Mouse (Mus musculus) splenic B cell, adult 2 months (primary cell): ENCODE measurements around the gene Chd1.

Experiments
- DNase-seq: peaks from one replicate; pipeline ENCODE4 v3.0.0-alpha.2; 2011; ENCODE audit warnings: low read depth, low spot score
- H3K27me3 ChIP-seq: 2 replicates; pipeline ENCODE4 v1.6.1; 2012; ENCODE audit warnings: mild to moderate bottlenecking, low read length, moderate library complexity, mixed read lengths; ENCODE audit not compliant: control insufficient read depth, poor library complexity, insufficient read depth, severe bottlenecking
- H3K36me3 ChIP-seq: 2 replicates; pipeline ENCODE4 v1.6.1; 2012; ENCODE audit warnings: mild to moderate bottlenecking, low read length, moderate library complexity, mixed read lengths; ENCODE audit not compliant: control insufficient read depth, poor library complexity, insufficient read depth, severe bottlenecking

Gene Chd1

DNA sequence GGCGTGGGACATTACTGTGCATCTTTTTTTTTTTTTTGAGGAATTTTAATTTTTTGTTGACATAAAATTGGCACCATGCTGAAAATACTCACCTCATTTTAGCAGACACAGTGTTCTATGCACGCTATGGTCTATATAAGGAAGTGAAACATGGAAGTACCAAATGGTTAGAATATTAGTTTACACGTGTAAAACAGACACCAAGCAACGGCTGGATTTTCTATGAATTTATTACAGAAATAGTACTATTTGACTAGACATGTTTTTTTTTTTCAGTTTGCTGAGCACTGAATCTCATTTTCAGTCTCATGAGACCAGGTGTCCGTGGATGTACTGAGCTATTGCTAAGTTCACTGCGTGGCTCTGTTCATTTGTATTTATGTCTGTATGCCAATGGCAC lies 69.2 kb downstream of the Chd1 start:
- no peaks in the 10 kb centered on the region for H3K27me3 ChIP-seq
- H3K36me3 ChIP-seq, result peaks cover 5% of the 10 kb centered on the region; the same call in 1 of the 2 replicates
- DNase-seq, result peak; percentile 70

DNA sequence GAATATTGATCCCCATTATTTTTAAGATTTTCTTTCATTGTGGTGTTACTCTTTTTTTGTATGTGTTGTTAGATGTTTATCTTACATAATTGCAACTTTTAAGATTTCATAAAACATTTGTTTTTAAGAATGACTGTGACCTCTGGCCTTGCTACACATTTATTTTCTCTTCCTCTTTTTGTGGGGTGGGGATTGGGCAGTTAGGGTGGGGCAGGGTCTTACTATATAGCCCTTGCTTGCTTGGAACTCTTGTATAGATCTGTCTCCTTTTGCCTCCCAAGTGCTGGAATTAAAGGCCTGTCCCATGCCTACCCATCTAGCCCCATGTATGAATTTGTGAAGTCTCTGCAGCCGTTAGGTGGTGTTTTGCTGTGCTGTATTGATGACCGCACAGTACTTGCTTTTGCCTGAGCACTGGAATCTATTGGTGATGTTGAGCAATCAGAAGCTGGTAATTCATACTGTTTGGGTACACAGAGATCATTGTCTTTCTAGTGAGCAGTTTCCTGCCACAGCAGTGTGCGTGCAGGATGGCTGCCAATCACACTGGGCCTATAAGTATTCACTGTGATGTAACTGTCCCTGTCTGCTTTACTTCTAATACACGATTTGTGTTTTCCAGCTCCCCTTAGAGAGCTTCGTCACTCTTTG lies 69.9 kb downstream of the Chd1 start:
- Histone ChIP-seq H3K36me3 (peaks cover 5% of the 10 kb centered on the region; the same call in 1 of the 2 replicates), H3K27me3 (no peaks in the 10 kb centered on the region)
- peak; percentile 14 for DNase-seq

DNA sequence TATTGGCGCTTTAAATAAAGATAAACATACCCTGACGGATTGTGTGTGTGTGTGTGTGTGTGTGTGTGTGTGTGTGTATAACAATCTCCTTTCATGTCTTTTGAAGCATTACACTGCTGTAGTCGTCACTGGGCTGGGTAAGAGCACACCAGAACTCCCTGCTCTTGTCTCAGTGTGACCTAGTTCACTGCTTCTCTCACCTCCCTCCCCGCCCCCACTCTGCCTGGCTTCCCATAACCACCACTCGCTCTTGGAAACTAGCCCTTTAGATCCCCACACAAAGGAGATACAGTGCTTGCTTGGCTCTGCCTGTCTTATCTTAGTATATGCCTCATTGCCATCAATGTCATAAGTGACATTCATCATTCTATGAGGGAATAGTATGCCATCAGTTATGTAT lies 71.6 kb downstream of the Chd1 start:
- no peaks in the 10 kb centered on the region for H3K27me3 ChIP-seq
- no peak for DNase-seq
- no peaks in the 10 kb centered on the region for H3K36me3 ChIP-seq

DNA sequence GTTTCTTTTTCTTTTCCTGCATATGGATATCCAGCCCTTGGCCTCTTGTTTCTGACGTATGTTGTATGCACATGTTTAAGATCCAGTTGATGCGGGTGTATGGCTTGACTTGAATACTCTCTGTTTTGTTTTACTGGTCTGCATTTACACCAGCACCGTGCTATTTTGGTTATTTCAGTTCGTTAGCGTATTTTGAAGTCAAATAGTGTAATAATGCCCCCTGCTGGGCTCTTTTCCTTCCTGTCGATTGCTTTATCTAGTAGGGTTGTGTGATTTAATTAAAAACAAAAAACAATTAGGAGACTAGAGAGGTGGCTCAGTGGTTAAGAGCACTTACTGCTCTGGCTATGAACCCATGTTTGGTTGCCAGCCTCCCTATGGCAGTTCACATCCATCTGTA lies 73.2 kb downstream of the Chd1 start:
- DNase-seq, result peak; percentile 78
- no peaks in the 10 kb centered on the region for H3K27me3 ChIP-seq

DNA sequence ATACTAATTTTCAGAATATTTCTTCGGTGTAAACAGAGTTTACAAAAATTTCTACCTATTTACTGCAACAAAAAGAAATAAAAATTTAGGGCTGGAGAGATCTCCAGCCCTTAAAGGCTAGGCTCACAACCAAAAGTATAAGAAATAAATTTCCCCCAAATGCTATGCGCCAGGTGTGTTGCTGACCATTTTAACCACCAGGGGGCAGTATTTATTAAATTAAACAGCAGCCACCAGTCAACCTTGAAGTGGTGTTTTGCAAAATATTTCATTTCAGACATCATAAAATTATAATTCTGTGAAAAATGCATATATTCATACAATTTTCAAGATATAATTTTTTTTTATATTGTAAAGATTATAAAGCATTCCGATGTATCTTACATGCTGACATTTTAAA lies 82.3 kb downstream of the Chd1 start:
- no peaks in the 10 kb centered on the region for H3K27me3 ChIP-seq
- H3K36me3 ChIP-seq, result no peaks in the 10 kb centered on the region
- peak; percentile 65 for DNase-seq

More for the DNA sequence above, 73.2 kb downstream of the Chd1 start:
- H3K36me3 ChIP-seq, result no peaks in the 10 kb centered on the region

DNA sequence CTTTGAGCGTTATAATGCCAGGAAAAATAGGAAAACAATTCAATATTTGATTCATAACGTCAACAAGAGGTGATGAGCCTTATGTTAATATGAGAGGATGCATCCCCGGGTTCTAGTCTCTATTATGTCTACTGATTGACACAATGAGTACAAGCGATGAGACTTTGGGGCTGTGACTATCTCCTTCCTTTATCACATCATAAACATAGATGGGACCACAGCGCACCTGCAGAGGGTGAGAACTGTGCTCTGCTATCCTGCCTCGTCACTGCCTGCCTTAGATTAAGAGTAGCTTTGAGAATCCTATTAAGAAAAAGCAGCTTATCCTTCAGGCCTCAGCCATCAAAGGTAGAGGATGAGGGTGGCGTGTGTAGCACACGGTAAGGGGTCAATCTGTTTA lies 85.9 kb downstream of the Chd1 start:
- DNase-seq, result no peak
- H3K36me3 ChIP-seq, result no peaks in the 10 kb centered on the region

DNA sequence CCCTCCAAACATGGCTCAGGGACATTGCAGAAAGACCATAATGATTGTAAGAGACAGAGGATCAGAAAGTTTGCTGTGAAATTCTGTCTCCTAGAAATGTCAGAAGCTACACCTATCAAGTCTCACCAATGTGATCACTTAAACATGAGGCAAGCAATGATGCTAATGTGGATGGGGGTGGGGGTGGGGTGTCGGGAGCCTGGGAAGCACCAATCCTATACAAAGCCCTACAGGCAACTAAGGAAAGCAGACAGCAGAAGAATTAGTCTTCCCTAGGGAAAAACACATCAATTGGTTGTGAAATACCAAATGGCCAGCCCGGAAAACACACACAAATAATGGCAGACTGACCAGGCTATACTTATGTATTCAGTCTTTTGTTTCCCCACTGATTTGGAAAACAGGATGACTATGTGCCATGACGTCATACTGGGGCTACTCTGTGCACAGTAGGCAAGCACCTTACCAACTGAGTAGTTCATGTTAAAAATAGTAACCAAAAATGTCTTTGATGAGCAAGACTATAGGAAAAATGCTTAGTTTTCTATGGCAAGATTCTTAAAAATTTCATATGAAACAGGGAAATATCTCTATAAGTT lies 94.5 kb downstream of the Chd1 start:
- Histone ChIP-seq H3K27me3 (no peaks in the 10 kb centered on the region), H3K36me3 (no peaks in the 10 kb centered on the region)
- no peak for DNase-seq

More for the DNA sequence above, 85.9 kb downstream of the Chd1 start:
- H3K27me3 ChIP-seq, result no peaks in the 10 kb centered on the region

DNA sequence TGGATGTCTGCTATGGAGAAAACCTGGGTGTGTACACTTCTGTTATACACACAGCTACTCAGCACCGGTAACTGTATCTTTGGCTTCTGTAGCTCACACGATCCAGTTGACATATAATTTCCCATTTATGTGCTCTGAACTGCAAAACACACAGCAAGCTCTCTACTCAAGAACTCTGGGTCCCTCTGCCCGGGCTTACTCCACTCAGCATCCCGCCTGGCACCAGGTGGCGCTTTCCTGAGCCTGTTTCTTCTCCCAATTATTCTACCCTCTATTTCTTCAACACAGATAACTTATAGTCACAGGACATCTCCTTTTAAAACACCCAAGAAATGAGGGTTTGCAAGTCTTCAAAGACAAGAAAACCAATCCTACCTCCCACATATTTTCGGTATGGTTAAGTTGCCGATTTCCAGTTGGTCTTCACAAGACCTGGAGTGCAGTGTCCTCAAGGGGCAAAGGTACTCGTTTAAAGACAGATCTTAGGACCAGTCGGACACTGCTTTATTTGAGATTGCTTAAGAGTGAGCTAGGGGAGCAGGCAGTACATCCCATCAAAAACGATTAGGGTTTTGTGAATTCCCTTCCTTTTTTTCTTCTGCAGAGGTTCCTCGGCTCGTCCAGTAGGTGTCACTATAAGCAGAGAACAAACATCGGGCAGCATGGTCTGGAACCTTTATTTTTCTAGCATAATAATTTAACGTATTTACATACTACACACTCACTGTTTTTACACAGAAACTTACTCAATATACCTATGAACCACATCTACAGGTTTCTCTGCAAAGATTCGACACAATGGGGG lies 99.4 kb downstream of the Chd1 start:
- no peaks in the 10 kb centered on the region for H3K36me3 ChIP-seq

DNA sequence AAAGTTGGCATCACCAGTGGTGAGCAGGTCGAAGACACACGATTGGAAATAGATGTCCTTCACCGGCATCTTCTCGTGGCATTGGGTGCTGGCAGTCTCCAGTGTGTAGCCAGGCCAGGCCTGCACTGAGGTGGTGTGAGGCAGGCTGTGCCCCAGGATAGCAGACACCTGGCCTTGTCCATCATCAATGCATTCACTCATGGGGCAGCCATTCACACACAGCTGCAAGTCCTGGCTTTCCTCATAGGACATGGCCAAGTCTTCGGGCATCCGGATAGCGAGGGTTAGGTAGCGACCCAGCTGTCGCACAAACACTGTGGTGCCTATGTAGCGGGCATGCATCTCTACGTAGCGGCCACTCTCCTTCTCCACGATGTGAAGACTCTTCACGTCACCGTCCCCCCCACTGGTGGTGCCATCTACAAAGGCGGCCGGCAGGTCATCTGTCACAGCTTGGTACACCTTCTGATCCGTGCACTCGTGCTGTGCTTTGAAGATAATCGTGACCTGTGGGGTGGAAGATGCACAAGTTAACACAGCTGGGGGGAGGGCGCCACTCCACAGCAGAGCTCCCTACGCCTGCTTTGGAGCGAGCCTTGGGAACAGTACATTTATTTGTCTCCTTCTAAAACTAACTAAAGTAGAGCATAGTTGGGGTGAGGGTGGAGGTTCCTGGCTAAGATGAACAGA lies 102.7 kb downstream of the Chd1 start:
- no peaks in the 10 kb centered on the region; the same call in 1 of the 2 replicates for H3K27me3 ChIP-seq
- H3K36me3 ChIP-seq, result no peaks in the 10 kb centered on the region
- DNase-seq, result no peak

More for the DNA sequence above, 99.4 kb downstream of the Chd1 start:
- H3K27me3 ChIP-seq, result no peaks in the 10 kb centered on the region
- peak; percentile 48 for DNase-seq

DNA sequence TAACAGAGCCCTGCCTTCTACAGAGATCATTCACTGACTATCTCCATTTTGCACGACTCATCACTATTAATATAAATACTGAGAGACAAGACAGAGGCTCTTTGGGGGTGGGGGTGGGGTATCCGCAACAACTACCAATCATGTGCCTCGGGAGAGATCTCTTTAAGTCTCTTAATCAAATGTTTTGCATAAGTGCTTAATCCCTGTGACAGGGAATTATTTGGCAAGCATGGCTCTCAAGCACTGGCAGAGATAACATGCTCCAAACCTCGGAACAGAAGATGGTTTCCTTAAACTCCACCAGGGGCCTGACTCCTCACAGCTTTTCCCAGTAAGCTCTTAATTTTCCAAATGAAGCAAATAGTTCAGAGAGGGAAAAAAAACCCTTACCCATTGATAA lies 103.2 kb downstream of the Chd1 start:
- no peak for DNase-seq
- H3K36me3 ChIP-seq, result no peaks in the 10 kb centered on the region
- no peaks in the 10 kb centered on the region; the same call in 1 of the 2 replicates for H3K27me3 ChIP-seq

DNA sequence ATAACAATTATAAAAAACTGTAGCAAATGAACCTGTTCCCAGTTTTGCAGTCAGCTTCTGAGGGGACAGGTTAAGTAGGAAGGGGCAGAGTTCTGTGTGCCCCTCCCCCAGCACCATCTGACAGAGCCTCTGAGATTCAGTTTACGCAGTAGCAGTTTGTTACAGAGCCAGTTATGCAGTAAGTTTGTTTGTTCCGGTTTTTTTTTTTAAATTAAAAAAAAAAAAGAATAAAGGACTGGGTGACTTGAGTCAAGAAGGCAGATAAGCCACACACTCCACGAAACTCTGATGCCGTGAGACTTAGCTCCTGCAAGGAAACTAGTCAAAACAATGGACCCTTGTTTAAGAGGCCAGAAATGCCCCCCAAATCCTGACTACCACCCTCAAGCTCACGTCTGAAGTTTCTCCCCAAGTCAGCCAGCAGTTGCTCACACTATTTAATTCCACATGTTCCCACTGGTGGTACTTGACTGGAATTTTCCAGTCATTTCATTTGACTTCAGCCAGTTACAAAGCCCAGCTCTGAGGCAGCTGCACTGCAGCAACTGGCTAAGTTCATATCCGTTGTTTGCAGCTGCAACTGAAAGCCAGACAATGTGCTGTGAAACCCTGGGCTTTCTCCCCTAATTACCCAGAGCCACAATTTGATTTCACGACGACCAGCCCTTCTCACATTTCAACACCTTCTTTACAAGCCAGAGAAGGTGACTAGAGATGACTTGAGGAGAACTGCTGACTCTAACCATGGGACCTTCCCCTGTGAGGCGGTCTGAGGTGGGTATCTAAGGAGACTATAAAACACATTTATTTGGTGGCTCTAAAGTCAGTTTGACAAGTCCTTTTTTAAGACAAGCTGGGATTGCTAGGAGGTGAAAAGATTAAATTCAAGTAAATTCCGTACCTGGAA lies 104.0 kb downstream of the Chd1 start:
- Histone ChIP-seq H3K36me3 (no peaks in the 10 kb centered on the region), H3K27me3 (no peaks in the 10 kb centered on the region; the same call in 1 of the 2 replicates)
- no peak for DNase-seq

DNA sequence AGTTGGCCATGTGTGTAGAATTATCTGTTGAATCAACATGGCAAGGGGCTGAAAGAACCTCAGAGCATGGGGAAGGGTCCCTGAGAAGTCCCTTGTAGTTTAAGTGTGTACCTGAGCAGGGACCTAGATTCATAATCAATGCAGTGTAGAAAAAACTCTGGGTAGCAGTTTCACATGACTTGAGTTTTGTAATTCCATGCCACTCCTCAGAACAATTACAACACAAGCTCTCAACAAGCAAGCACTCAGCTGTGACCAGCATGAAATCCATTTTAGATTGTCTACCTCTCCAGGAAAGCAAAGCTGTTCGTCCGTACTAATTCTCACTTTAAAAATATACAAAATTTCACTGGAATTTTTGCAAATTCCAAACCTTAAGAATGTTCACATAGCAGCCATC lies 105.2 kb downstream of the Chd1 start:
- H3K36me3 ChIP-seq, result no peaks in the 10 kb centered on the region
- no peaks in the 10 kb centered on the region; the same call in 1 of the 2 replicates for H3K27me3 ChIP-seq
- DNase-seq, result no peak

DNA sequence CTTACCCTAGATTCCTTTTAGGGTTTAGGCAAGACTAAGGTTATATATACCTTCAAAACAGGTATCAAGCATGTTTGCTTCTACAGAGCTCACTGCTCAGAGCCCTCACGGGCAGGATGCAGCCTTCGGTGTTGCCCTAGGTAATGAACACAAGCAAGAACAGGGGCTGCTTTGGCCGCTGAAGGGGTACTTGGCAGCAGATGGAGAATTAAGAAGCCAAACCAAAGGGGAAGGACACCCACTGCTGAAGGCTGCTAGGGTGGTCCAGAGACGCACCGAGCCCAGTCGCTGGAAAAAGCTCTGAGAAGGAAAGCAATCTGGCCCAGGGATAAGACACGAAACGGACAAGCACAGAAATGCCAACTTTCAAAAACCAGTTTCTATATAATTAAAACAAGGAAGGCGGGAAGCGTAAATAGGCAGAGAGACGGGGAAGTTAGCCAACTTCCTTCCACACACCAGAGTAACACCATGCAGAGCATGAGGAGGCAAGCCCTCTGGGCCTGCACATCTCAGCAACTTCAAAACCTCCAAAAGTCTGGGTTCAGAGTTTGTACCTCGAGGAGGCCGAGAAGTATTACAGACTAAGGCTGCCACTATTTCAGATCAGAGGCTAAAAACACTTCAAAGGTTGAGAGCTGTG lies 107.5 kb downstream of the Chd1 start:
- no peaks in the 10 kb centered on the region; the same call in 1 of the 2 replicates for H3K27me3 ChIP-seq
- DNase-seq, result no peak
- no peaks in the 10 kb centered on the region for H3K36me3 ChIP-seq
